Mouse (Mus musculus): ENCODE results near the gene Mt3. TPM values are rescaled to one million over a fixed set of nuclear protein-coding genes. Genes with fewer than 3 reads are reported as not detected.
"Not testable (repeated sequence)": the region's sequence is repeated elsewhere in the genome, so short reads cannot be mapped to it uniquely, and the experiment has no call there.

Gene Mt3
- polyA plus RNA-seq, 1 experiment, result 1.3 TPM

GRCm38 (mm10) chr8:94140266-94140795, 12.1 kb upstream of the Mt3 start:
- 77% methylated on average over 4 of the region's 4 CpGs for WGBS
- DNase-seq (ENCODE audit: low read depth, low spot score), result no peak

DNA sequence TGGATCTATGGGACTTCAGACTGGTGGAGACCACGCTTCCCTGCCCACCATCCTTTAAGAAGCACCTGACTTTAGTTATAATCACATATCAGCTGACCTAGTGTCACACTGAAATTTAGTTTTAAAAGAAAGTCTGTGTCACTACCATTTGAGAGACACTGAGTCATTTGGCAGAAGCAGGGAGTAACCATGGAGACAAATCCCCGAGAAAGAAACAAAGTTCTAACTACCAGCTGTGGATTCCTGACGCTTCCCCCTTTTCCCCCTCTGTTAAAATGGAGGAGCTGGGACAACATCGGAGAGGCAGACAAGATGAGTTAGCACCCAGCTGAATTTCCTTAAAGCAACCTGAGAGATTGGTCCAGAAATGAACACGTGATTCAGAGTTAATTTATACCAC, 4.2 kb upstream of the Mt3 start:
- DNase-seq (ENCODE audit: low read depth, low spot score), result no peak
- 36% methylated on average over 5 of the region's 5 CpGs for WGBS

DNA sequence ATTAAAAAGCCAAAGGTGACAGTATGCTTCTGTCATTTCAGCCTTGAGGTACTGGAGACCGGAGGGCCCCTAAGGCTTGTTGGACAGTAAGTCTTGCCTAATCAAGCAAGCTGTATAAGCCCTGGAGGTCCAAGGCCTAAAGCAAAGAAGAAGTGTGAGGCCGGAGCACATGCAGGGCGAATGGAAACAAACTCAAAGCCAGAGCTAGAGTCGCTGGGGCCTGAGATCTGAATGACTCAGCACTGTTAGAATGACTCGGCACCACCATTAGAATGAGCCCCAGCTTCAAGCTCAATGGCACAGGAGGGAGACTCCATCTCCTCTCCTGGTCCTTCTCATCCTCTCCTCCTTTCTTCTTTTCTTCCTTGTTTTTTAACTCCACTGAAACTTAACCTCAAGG, 1.5 kb upstream of the Mt3 start:
- WGBS, result 80% methylated on average over 5 of the region's 5 CpGs
- DNase-seq (ENCODE audit: low read depth, low spot score), result no peak

DNA sequence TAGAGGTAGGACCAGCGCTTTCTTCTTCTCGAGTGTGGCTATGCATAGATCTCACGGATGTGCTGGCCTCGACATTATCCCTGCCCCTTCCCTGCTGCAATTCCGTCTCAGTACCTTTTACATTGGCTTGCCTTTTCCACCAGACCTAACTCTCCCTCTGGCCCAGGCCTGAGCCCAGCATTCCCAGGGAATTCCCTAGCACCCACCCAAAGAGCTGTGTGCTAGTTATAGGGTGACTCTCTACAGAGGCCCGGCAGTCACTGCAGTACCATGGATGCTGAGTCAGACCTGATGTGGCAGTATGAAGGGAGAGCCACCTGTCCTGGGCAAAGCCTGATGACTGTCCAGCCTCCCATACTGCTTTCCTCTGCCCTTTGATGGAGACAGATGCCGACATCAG, 1.0 kb downstream of the Mt3 start:
- no peak for DNase-seq (ENCODE audit: low read depth, low spot score)
- 50% methylated on average over 7 of the region's 7 CpGs for WGBS

- no peak for DNase-seq (ENCODE audit: low read depth, low spot score)
- WGBS, result 50% methylated on average over 6 of the region's 6 CpGs
Observed at GRCm38 (mm10) chr8:94154537-94154936, 2.1 kb downstream of the Mt3 start.

DNA sequence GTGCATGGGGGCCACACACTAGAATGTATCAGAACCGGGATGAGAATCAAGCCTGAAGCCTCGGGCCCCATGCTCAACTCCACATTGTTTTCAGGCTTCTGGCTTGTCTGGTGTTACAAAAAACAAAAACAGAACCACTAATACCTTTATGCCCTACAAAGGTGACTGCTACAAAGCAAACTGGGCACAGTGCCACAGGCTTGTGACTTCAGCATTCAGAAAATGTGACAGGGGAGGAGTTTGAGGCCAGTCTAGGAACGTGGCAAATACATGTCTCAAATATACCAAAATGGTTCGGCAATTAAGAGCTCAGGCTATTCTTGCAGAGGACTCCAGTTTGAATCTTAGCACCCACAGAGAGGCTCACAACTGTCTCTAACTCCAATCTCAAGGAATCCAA, 3.7 kb downstream of the Mt3 start:
- 52% methylated on average over 4 of the region's 4 CpGs for whole genome bisulfite sequencing
- DNase-seq (ENCODE audit: low read depth, low spot score), result no peak

DNA sequence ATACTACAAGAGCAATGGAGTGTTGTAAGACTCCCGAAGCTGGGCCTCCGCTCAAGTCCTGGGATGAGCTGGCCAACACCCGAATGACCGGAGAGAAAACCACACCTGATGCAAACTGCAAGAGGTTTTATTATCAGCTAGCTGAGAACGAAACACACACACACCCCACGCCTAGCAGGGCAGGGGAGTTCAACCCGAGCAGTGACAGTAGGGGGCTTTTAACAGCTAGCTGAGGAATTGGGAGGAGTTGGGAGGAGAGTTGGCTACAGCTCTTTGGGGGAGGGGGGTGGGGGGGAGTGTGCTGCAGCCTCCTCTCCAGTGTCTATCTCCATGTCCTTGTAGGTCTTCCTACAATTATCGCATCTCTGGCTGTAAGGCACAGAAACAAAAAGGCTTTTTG, 13.4 kb downstream of the Mt3 start:
- DNase-seq (ENCODE audit: low read depth, low spot score), result not testable (repeated sequence)
- 77% methylated on average over 8 of the region's 8 CpGs for WGBS

DNA sequence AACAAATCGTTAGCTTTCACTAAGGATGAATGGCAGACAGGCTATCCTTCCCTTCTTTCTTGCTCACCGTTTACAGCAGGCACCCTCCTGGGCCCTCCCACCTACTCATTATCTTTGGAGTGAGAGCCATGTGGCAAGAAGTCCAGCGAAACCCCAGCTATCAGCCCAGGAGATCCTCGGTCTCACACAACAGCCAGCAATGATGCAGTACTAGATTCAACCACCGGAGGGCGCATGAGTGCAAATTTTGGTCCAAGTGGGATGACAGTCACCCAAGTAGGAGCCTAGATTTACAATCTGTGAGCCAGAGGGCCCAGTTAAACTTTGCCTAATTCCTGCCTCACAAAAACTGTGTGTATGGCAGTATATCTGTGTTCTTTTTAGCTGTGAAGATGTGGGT, 14.8 kb downstream of the Mt3 start:
- WGBS, result 3% methylated on average over 6 of the region's 6 CpGs
- DNase-seq (ENCODE audit: low read depth, low spot score), result peak; percentile 85

GRCm38 (mm10) chr8:94169547-94169946, 17.1 kb downstream of the Mt3 start:
- no peak for DNase-seq (ENCODE audit: low read depth, low spot score)
- 74% methylated on average over 5 of the region's 5 CpGs for WGBS

- no peak for DNase-seq (ENCODE audit: low read depth, low spot score)
- WGBS, result 61% methylated on average over 10 of the region's 10 CpGs
Observed at GRCm38 (mm10) chr8:94171321-94171755, 18.9 kb downstream of the Mt3 start.

- under 1% methylated on average over 56 of the region's 56 CpGs for WGBS
- DNase-seq (ENCODE audit: low read depth, low spot score), result no peak
Observed at GRCm38 (mm10) chr8:94172075-94172808, 19.8 kb downstream of the Mt3 start, which contains the start of gene Mt2. TSS of gene Mt2 (plus strand) at chr8:94172664.

- 3% methylated on average over 39 of the region's 39 CpGs for WGBS
- DNase-seq (ENCODE audit: low read depth, low spot score), result no peak
Observed at GRCm38 (mm10) chr8:94172809-94173732, 20.7 kb downstream of the Mt3 start.

- 51% methylated on average over 11 of the region's 11 CpGs for WGBS
- DNase-seq (ENCODE audit: low read depth, low spot score), result no peak
Observed at GRCm38 (mm10) chr8:94173848-94174403, 21.5 kb downstream of the Mt3 start.

GRCm38 (mm10) chr8:94174619-94175213, 22.3 kb downstream of the Mt3 start:
- 55% methylated on average over 7 of the region's 7 CpGs for WGBS
- no peak for DNase-seq (ENCODE audit: low read depth, low spot score)

GRCm38 (mm10) chr8:94177716-94178390, 25.4 kb downstream of the Mt3 start:
- 35% methylated on average over 7 of the region's 7 CpGs for WGBS
- no peak for DNase-seq (ENCODE audit: low read depth, low spot score)

- no peak for DNase-seq (ENCODE audit: low read depth, low spot score)
- under 1% methylated on average over 50 of the region's 50 CpGs for WGBS
Observed at GRCm38 (mm10) chr8:94178857-94179712, 26.7 kb downstream of the Mt3 start, which contains the start of gene Mt1. TSS of gene Mt1 (plus strand) at chr8:94179082.

DNA sequence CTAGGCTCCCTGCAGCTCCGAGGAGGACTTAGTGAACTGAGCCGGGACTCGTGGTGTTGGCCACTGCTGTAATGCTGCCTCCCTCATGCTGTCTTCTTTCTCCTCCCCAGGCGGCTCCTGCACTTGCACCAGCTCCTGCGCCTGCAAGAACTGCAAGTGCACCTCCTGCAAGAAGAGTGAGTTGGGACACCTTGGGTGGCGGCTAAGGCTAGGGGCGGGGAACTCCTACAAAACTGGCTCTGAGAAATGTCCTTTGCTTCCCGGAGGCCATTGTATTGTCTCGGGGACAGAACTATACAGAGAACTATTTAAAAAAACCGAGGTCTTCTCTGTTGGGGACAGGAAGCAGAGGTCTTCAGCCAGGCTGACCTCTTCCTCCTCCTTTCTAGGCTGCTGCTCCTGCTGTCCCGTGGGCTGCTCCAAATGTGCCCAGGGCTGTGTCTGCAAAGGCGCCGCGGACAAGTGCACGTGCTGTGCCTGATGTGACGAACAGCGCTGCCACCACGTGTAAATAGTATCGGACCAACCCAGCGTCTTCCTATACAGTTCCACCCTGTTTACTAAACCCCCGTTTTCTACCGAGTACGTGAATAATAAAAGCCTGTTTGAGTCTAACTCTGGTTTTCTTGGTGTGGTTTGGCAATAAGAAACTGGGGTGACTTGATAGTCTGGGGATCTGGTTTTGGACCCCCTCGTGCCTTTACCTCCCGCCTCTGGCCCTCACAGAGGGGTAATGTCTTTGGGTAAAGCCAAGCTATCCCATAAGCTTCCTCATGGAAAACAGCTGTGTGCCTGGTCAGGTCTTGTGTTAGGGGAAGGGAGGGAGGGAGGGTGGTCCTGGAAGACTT, 27.5 kb downstream of the Mt3 start:
- no peak for DNase-seq (ENCODE audit: low read depth, low spot score)
- WGBS, result 4% methylated on average over 25 of the region's 25 CpGs

DNA sequence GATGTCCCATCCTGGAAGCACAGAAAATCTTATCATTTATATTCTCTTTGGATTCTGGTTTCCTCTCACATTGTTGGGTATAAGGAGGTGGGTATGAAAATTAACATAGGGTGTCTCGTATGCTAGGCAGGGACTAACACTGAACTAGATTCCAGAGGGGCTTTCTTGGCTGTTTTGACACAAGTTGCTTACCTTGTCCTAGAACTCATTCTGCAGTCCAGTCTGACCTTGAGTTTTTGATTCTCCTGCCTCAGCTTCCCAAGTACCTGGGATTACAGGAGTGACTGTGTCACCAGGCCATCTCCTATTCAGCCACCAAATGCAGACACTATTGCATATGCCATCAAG, 28.1 kb downstream of the Mt3 start:
- no peak for DNase-seq (ENCODE audit: low read depth, low spot score)
- WGBS, result 97% methylated on average over 1 of the region's 1 CpGs

Data from large intestine, adult 2 months (tissue).